Mouse (Mus musculus): Measurements from ENCODE around the gene Olfr1246. TPM values are rescaled to one million over a fixed set of nuclear protein-coding genes. Genes with fewer than 3 reads are reported as not detected.
"Not testable (repeated sequence)": the region's sequence is repeated elsewhere in the genome, so short reads cannot be mapped to it uniquely, and the experiment has no call there.

Gene Olfr1246
- not detected in 2 replicates for polyA plus RNA-seq (2016; fragmentation: Nextera tagmentation; extraction: Ambion mirVana)

DNA sequence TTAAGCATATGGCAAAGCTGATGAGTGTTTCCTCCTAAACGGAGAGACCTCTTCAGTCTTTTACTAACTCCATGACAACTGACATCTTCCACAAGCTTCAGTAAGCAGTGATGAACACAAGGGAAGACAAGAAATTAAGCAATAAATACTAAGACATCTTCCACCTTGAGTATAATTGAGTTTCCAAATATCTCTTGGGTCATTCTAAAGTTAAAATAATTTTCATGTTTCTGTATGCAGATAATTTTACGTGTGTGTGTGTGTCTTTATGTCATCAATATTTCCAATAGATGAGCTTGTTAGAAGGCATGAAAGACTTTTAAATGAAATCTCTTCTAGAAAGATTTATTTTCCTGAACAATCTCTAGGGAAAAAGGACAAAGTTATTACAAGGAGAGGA lies at the start of gene Olfr1246:
Olfr1246 (minus strand) TSS at position 101 of the 400 bp plus-strand sequence.
- no peak within 1 kb of the TSS for H3K4me3 ChIP-seq
- DNase-seq (ENCODE audit: low spot score), result no peak
- WGBS, result 81% methylated on average over 2 of the region's 2 CpGs

DNA sequence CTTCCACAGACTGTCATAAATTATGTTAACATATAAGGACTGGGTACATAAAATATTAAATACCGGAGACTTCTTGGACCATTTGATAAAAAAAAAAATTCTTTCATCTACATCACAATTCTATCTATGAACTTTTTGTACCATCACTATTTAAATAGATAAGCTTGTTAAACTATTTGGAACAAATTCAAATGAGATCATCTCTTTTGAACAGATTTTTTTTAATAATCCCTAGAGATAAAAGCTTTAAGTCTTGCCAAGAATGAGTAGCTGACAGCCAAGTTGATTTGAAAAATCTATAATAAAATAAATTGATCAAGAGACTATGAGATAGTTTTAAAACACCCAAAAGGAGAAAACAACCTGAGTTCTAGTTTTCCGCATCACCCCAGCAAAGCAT lies 41.9 kb upstream of the Olfr1246 start, which contains the start of gene Olfr1249:
Olfr1249 (minus strand) TSS at position 101 of the 400 bp plus-strand sequence.
- Histone ChIP-seq H3K4me3 (no peak within 1 kb of the TSS), H3K9me3 (no peaks in the 10 kb centered on the region), H3K4me1 (replicated peaks) (no peaks in the 10 kb centered on the region), H3K36me3 (no peaks in the 10 kb centered on the region), H3K27me3 (ENCODE audit: insufficient read depth, poor library complexity, severe bottlenecking) (no peaks in the 10 kb centered on the region), H3K27ac (no peak within 1 kb of the TSS)
- WGBS, result 97% methylated on average over 2 of the region's 2 CpGs
- DNase-seq (ENCODE audit: low spot score), result no peak

More for the DNA sequence above, at the start of gene Olfr1246:
- H3K27ac ChIP-seq, result no peak within 1 kb of the TSS
- no peaks in the 10 kb centered on the region for H3K9me3 ChIP-seq
- no peaks in the 10 kb centered on the region for H3K36me3 ChIP-seq
- no peaks in the 10 kb centered on the region for H3K27me3 ChIP-seq (ENCODE audit: insufficient read depth, poor library complexity, severe bottlenecking)
- no peaks in the 10 kb centered on the region for H3K4me1 ChIP-seq (replicated peaks)

DNA sequence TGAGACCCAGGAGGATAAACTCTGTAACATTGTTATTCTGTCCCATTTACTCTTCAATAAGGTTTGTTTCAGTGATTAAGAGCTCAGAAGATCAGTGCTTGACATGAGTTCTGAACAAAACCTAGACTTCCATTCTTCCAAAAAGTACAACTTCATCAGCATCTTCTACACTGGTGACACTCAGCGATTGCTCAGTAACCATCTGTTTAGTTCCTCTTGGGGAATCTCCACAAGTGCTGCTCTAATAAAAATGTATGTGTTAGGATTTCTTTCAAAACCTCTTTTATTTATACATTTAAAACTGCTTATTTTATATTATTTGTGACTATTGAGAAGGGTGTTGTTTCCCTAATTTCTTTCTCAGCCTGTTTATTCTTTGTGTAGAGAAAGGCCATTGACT lies 25.2 kb upstream of the Olfr1246 start, which contains the start of gene Olfr1248:
Olfr1248 (minus strand) TSS at position 101 of the 400 bp plus-strand sequence.
- H3K36me3 ChIP-seq; H3K27me3 ChIP-seq (ENCODE audit: insufficient read depth, poor library complexity, severe bottlenecking); H3K9me3 ChIP-seq; DNase-seq (ENCODE audit: low spot score); H3K4me1 ChIP-seq (replicated peaks); H3K4me3 ChIP-seq; H3K27ac ChIP-seq: not testable (repeated sequence)
- 92% methylated on average over 1 of the region's 1 CpGs for WGBS

DNA sequence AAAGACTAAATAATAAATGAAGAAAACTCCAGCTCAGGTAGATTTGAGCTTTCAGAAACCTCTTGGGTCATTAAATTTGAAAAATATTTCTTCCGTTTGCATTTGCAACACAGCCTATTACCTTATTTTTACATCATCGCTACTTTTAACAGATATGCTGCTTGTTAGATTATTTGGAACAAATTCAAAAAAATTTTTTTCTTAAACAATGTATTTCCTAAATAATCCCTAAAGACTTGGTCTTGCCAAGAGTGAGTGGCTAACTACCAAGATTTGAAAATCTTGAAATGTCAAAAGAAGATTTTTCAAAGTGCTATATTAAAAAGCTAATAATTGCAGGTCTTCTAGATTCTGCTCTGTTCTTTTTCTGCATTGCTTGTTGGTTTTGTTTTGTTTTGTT lies 21.1 kb upstream of the Olfr1246 start, which contains the start of gene Olfr1247:
Olfr1247 (minus strand) TSS at position 101 of the 400 bp plus-strand sequence.
- Histone ChIP-seq H3K27ac (no peak within 1 kb of the TSS), H3K36me3 (no peaks in the 10 kb centered on the region), H3K27me3 (ENCODE audit: insufficient read depth, poor library complexity, severe bottlenecking) (no peaks in the 10 kb centered on the region), H3K4me3 (no peak within 1 kb of the TSS), H3K4me1 (replicated peaks) (no peaks in the 10 kb centered on the region), H3K9me3 (no peaks in the 10 kb centered on the region)
- WGBS, result 91% methylated on average over 2 of the region's 2 CpGs
- no peak for DNase-seq (ENCODE audit: low spot score)

DNA sequence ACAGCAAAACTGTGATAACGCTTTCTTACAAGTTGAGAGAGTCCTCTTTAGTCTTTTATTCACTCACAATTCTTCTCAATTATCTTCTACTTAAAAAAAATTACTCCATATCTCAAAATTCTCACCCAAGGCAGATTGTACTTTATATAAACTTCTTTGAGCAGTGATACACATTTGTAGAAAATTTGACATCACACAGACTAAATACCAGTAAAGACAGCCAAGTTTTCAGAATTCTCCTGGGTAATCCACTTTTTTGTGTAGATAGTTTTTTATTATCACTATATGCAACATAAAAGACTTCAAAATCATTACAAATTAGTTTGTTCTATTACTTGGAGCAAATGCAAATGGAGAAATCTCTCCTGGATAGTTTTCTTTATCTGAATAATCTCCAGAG lies 14.6 kb downstream of the Olfr1246 start, which contains the start of gene Olfr1245:
Olfr1245 (minus strand) TSS at position 101 of the 400 bp plus-strand sequence.
- Histone ChIP-seq H3K36me3 (no peaks in the 10 kb centered on the region), H3K4me3 (no peak within 1 kb of the TSS), H3K4me1 (replicated peaks) (no peaks in the 10 kb centered on the region), H3K9me3 (no peaks in the 10 kb centered on the region), H3K27me3 (ENCODE audit: insufficient read depth, poor library complexity, severe bottlenecking) (no peaks in the 10 kb centered on the region), H3K27ac (no peak within 1 kb of the TSS)
- WGBS, result 91% methylated on average over 1 of the region's 1 CpGs
- no peak for DNase-seq (ENCODE audit: low spot score)

DNA sequence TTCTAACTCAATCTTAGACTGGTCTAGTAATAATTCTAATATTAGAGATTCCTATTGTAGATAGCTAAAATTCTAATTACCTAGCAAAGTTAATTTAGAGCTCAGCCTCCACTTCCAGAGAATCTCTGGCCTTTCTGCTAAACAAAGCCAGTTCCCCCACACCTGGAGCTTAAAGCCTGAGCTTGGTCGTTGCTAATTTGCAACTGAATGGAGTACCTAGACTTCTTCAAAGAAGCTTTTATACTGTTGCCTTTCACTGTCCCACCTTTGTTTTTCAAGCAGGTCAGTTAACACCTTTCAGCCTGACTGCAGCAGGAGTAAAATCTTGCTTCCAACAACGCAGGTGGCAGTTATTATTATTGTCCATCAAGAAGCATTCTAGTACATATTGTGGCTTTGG lies 30.3 kb downstream of the Olfr1246 start:
- WGBS, result 63% methylated on average over 2 of the region's 2 CpGs

DNA sequence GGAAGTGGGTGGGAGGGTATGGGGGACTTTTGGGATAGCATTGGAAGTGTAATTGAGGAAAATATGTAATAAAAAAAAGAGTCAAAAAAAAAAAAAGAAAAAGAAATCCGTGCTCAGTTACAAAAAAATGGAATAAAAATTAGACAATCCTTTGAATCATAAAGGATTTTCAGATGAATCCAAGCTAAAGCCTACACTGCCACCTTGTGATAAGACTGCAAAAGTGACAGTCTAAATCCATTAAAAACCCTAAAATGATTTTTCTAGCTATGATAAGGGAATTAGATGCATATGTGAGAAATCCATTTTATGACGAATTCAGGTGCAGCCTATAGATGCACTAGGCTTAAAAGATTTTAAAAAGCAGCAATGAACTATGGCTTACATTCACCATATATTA lies 48.4 kb downstream of the Olfr1246 start:
- no peak overlapping the region for H3K27ac ChIP-seq
- H3K27me3 ChIP-seq (ENCODE audit: insufficient read depth, poor library complexity, severe bottlenecking), result no peaks in the 10 kb centered on the region
- WGBS, result 72% methylated on average over 2 of the region's 2 CpGs
- H3K4me1 ChIP-seq (replicated peaks), result no peaks in the 10 kb centered on the region
- H3K9me3 ChIP-seq, result no peaks in the 10 kb centered on the region
- no peaks in the 10 kb centered on the region for H3K36me3 ChIP-seq
- no peak for DNase-seq (ENCODE audit: low spot score)
- no peak overlapping the region for H3K4me3 ChIP-seq

More for the DNA sequence above, 30.3 kb downstream of the Olfr1246 start:
- H3K4me3 ChIP-seq; H3K27ac ChIP-seq; H3K27me3 ChIP-seq (ENCODE audit: insufficient read depth, poor library complexity, severe bottlenecking); H3K9me3 ChIP-seq; DNase-seq (ENCODE audit: low spot score); H3K4me1 ChIP-seq (replicated peaks); H3K36me3 ChIP-seq: not testable (repeated sequence)

DNA sequence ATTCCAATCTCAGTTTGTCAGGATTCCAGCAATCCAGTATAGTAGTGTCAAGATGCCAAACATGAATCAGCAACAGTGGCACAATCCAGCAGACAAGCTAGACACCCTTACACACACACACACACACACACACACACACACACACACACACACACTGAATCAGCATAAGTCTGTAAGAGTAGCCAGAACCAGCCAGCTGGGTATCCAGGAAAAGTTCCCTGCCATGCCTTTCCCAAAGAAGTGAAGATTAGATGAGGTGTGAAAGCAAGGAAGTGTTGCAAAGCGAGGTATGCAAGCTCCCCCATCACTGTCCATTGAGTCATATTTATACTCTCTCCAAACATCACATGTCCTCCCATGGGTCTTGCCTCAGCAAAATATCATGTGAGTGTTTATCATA lies 53.0 kb downstream of the Olfr1246 start:
- no peaks in the 10 kb centered on the region for H3K36me3 ChIP-seq
- no peaks in the 10 kb centered on the region for H3K9me3 ChIP-seq
- no peak for DNase-seq (ENCODE audit: low spot score)
- H3K27me3 ChIP-seq (ENCODE audit: insufficient read depth, poor library complexity, severe bottlenecking), result no peaks in the 10 kb centered on the region
- WGBS, result 84% methylated on average over 1 of the region's 1 CpGs
- H3K4me1 ChIP-seq (replicated peaks), result no peaks in the 10 kb centered on the region
- H3K4me3 ChIP-seq, result no peak overlapping the region
- H3K27ac ChIP-seq, result no peak overlapping the region

Other genes with a start within 250 kb of the Olfr1246 start
- not detected in 2 replicates for gene Olfr1234, start 228.3 kb downstream of the Olfr1246 start, polyA plus RNA-seq (2016; fragmentation: Nextera tagmentation; extraction: Ambion mirVana)
- not detected in 2 replicates for gene Olfr1238, start 183.5 kb downstream of the Olfr1246 start, polyA plus RNA-seq (2016; fragmentation: Nextera tagmentation; extraction: Ambion mirVana)
- not detected in 2 replicates for gene Olfr1239, start 172.8 kb downstream of the Olfr1246 start, polyA plus RNA-seq (2016; fragmentation: Nextera tagmentation; extraction: Ambion mirVana)
- gene Olfr1240, start 150.2 kb downstream of the Olfr1246 start, polyA plus RNA-seq (2016; fragmentation: Nextera tagmentation; extraction: Ambion mirVana), result not detected in 2 replicates
- gene Olfr1241, start 106.0 kb downstream of the Olfr1246 start, polyA plus RNA-seq (2016; fragmentation: Nextera tagmentation; extraction: Ambion mirVana), result not detected in 2 replicates
- gene Olfr1242, start 94.8 kb downstream of the Olfr1246 start, polyA plus RNA-seq (2016; fragmentation: Nextera tagmentation; extraction: Ambion mirVana), result not detected in 2 replicates
- gene Olfr1243, start 61.7 kb downstream of the Olfr1246 start, polyA plus RNA-seq (2016; fragmentation: Nextera tagmentation; extraction: Ambion mirVana), result not detected in 2 replicates
- not detected in 2 replicates for gene Olfr1245, start 14.7 kb downstream of the Olfr1246 start, polyA plus RNA-seq (2016; fragmentation: Nextera tagmentation; extraction: Ambion mirVana)
- not detected in 2 replicates for gene Olfr1247, start 21.0 kb upstream of the Olfr1246 start, polyA plus RNA-seq (2016; fragmentation: Nextera tagmentation; extraction: Ambion mirVana)
- not detected in 2 replicates for gene Olfr1248, start 25.1 kb upstream of the Olfr1246 start, polyA plus RNA-seq (2016; fragmentation: Nextera tagmentation; extraction: Ambion mirVana)
- gene Olfr1249, start 41.8 kb upstream of the Olfr1246 start, polyA plus RNA-seq (2016; fragmentation: Nextera tagmentation; extraction: Ambion mirVana), result not detected in 2 replicates
- not detected in 2 replicates for gene Olfr1250, start 68.3 kb upstream of the Olfr1246 start, polyA plus RNA-seq (2016; fragmentation: Nextera tagmentation; extraction: Ambion mirVana)
- gene Olfr1251, start 78.8 kb upstream of the Olfr1246 start, polyA plus RNA-seq (2016; fragmentation: Nextera tagmentation; extraction: Ambion mirVana), result not detected in 2 replicates
- not detected in 2 replicates for gene Olfr1252, start 131.9 kb upstream of the Olfr1246 start, polyA plus RNA-seq (2016; fragmentation: Nextera tagmentation; extraction: Ambion mirVana)
- gene Olfr1253, start 163.9 kb upstream of the Olfr1246 start, polyA plus RNA-seq (2016; fragmentation: Nextera tagmentation; extraction: Ambion mirVana), result not detected in 2 replicates
- gene Olfr1254, start 200.5 kb upstream of the Olfr1246 start, polyA plus RNA-seq (2016; fragmentation: Nextera tagmentation; extraction: Ambion mirVana), result not detected in 2 replicates
- gene Olfr1255, start 218.9 kb upstream of the Olfr1246 start, polyA plus RNA-seq (2016; fragmentation: Nextera tagmentation; extraction: Ambion mirVana), result not detected in 2 replicates
- not detected in 2 replicates for gene Olfr1256, start 248.4 kb upstream of the Olfr1246 start, polyA plus RNA-seq (2016; fragmentation: Nextera tagmentation; extraction: Ambion mirVana)

All from hindbrain, embryonic 10.5 days (tissue).